Comparison of ENCODE assay signal across 32 mouse cellular contexts in the genomic region with DNA sequence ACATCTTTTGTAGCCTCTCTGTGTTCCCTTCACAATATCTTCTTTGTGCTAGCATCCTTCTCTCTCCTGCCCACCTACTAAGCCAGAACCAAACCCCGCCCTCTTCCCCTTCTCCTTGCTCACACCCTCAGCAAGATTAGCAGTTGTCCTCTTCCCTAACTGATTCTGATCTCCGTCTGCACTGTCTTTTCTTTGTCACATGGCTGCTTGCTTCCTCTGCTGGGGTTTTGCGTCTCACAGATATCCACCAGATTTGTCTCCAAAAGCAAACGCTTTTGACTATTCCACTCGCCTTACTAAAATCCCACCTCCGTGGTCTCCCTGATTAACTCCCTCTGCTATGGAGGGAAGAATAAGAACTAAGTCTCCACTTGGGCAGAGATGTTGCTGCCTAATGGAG. TPM values are rescaled to one million over a fixed set of nuclear protein-coding genes. Genes with fewer than 3 reads are reported as not detected.
"Had no signal": no experiment of that assay in that cellular context is flagged by ENCODE, and none has a peak within 500 bp of the region (broad histone marks: within the 10 kb centered on the region; RNA-seq: fewer than 3 reads in every experiment).

No protein-coding gene starts in this region.

- H3K27ac ChIP-seq: embryonic facial prominence, embryonic 10.5 days; embryonic facial prominence, embryonic 12.5 days; embryonic facial prominence, embryonic 13.5 days; embryonic facial prominence, embryonic 15.5 days; forebrain, embryonic 10.5 days; forebrain, embryonic 12.5 days; forebrain, embryonic 13.5 days; forebrain, embryonic 15.5 days; gastrocnemius, adult 2 months; heart, adult 2 months had no signal

- DNase-seq: cerebellum, adult 8-10 months; cerebellum, adult 9-10 months; cerebellum, adult 9-11 months; cerebellum, postnatal 10 days; cerebellum, postnatal 14 days; cerebellum, postnatal 25 days; cerebellum, postnatal 36 days; embryo, embryonic 11 days; forebrain, postnatal 0 days; gastrocnemius, adult 2 months; gastrocnemius, postnatal 10 days; gastrocnemius, postnatal 14 days; gastrocnemius, postnatal 25 days; gastrocnemius, postnatal 36 days; heart, adult 18-20 months; heart, adult 2 months had no signal

- H3K4me1 ChIP-seq: embryonic facial prominence, embryonic 10.5 days; embryonic facial prominence, embryonic 12.5 days; embryonic facial prominence, embryonic 13.5 days; embryonic facial prominence, embryonic 15.5 days; forebrain, embryonic 10.5 days; forebrain, embryonic 12.5 days; forebrain, embryonic 13.5 days; forebrain, embryonic 15.5 days had no signal

- H3K9me3 ChIP-seq: embryonic facial prominence, embryonic 10.5 days; embryonic facial prominence, embryonic 12.5 days; embryonic facial prominence, embryonic 13.5 days; embryonic facial prominence, embryonic 15.5 days; forebrain, embryonic 10.5 days; forebrain, embryonic 12.5 days; forebrain, embryonic 13.5 days; forebrain, embryonic 15.5 days had no signal

- H3K9ac ChIP-seq: embryonic facial prominence, embryonic 12.5 days; embryonic facial prominence, embryonic 13.5 days; embryonic facial prominence, embryonic 15.5 days; forebrain, embryonic 12.5 days; forebrain, embryonic 13.5 days; forebrain, embryonic 15.5 days; forebrain, postnatal 0 days had no signal

- H3K36me3 ChIP-seq: embryonic facial prominence, embryonic 10.5 days; embryonic facial prominence, embryonic 12.5 days; embryonic facial prominence, embryonic 13.5 days; embryonic facial prominence, embryonic 15.5 days; forebrain, embryonic 10.5 days; forebrain, embryonic 12.5 days; forebrain, embryonic 15.5 days had no signal

- H3K4me3 ChIP-seq: embryonic facial prominence, embryonic 10.5 days; embryonic facial prominence, embryonic 12.5 days; embryonic facial prominence, embryonic 13.5 days; embryonic facial prominence, embryonic 15.5 days; erythroblast, embryonic 14.5 days; forebrain, embryonic 10.5 days; forebrain, embryonic 12.5 days; forebrain, embryonic 13.5 days; forebrain, embryonic 15.5 days; gastrocnemius, adult 2 months; heart, adult 2 months had no signal

- H3K27me3 ChIP-seq: embryonic facial prominence, embryonic 12.5 days; embryonic facial prominence, embryonic 13.5 days; embryonic facial prominence, embryonic 15.5 days; forebrain, embryonic 13.5 days; forebrain, embryonic 15.5 days had no signal

RNA-seq across cellular contexts. Expression of a gene that starts 34.0 kb away (rescaled TPM):
- total RNA-seq: common myeloid progenitor, adult 5-6 weeks; gastrocnemius, adult 18-20 months; gastrocnemius, adult 2 months; gastrocnemius, adult 8-10 months; gastrocnemius, postnatal 10 days; gastrocnemius, postnatal 14 days; gastrocnemius, postnatal 25 days; gastrocnemius, postnatal 36 days; granulocyte monocyte progenitor cell, adult 5-6 weeks; heart, adult 18-20 months; heart, adult 2 months; heart, adult 8-10 months had no signal
- polyA plus RNA-seq: erythroblast, embryonic 14.5 days; forebrain, embryonic 11.5 days; forebrain, embryonic 15.5 days; gonadal fat pad, adult 2 months had no signal
